Mouse (Mus musculus) gastrocnemius, postnatal 25 days (tissue): ENCODE results near the gene Acap1. TPM values are rescaled to one million over a fixed set of nuclear protein-coding genes. Genes with fewer than 3 reads are reported as not detected.

Source experiments
- DNase-seq: peaks from one replicate; pipeline ENCODE4 v3.0.0; 2022
- microRNA-seq, 2 experiments: library from miRNA; unstranded; fragments of <30 nt; microRNA quantifications; one replicate each; pipeline ENCODE4 v1.2.0; 2021; ENCODE audit warnings: borderline replicate concordance in 2 of 2
- total RNA-seq, 2 experiments: library from RNA; stranded (reverse); gene quantifications; 1 replicate in 1 of 2; 2 replicates in 1 of 2; pipeline ENCODE4 v1.2.3; 2021

Gene Acap1
- total RNA-seq, 2 experiments from 2014 or later, result 0.26 to 0.38 TPM

GRCm38 (mm10) chr11:69836703-69837576, 58.4 kb downstream of the Acap1 start:
- peak; percentile 58 for DNase-seq

DNA sequence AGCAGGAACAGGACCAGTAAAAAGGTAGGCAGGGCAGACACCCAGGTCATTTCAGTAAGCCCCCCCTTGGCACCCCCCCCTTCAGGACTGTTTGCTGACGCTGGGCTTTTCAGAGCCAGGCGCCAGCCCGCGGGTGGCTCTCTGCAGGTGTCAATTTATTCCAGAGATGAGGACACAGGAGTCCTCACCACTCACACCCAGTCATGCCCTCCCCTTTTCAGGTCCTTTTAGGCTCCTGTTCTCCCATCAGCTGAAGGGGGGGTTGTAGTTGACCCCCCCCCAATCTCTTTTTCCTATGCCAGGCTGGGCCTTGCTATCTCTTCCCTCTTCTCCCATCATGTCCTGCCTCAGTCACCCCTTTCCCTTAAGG, 59.4 kb downstream of the Acap1 start:
- no peak for DNase-seq

DNA sequence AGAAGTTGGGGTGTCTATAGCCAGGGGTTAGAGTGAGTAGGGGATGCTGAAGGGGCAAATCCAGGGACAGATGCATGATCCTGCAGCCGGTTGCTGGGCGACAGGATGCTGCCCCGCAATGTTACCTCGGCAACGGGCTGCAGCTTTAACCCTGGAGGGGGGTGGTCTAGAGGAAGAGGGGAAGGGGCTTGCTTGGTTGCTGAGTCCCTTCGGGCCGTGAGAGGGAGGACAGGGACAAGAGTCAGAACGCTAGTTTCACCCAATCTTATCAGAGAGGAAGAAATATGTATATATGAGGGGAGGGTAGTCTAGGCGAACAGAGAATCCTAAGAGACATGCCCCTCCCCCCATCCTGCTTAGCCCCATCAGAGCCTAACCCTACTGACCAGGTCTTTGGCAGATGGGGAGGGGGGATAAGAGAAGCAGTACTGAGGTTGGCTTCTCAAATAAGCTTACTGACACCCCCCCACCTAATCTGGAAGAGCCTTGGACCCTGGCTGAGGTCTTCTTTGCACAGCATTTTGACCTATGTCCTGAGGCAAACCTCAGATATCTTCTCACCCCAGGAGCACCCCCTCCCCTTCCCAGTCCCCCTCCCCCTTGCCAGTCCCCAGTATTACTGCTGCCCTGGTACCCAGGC, 59.9 kb downstream of the Acap1 start:
- DNase-seq, result no peak

- DNase-seq, result no peak
These were observed 61.3 kb downstream of the Acap1 start for GRCm38 (mm10) chr11:69834001-69834549.

DNA sequence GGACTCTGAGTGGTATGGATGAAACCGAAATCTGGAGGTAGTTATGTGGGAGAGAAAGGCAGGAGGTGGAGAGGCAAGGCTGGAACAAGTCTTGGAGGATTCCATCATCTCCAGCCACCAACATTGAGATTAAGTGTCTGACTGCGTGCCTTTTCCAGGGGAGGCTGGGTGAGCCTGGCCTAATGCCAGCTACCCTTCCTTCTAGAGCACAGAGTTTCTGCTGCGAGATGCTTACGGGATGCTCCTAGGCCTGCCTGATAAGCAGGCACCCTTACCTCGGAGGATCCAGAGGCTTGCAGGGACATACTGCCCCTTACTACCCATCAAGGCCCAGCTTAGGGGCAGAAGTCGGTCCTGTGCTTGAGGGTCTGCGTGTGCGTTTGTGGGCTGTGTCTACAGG, 61.8 kb downstream of the Acap1 start:
- DNase-seq, result no peak

Small RNA genes lying within 50 kb of the gene (microRNA-seq; reads per million reads assigned to microRNA genes)
- gene Mir6924, result 0 reads per million in 2 experiments

Other genes with a start within 250 kb of the Acap1 start
- gene Sox15, start 240.2 kb downstream of the Acap1 start, total RNA-seq, result not detected
- gene Mpdu1, start 232.9 kb downstream of the Acap1 start, total RNA-seq, result 10 to 100 TPM in 1 of 2 experiments, 1 to 10 TPM in 1; 6.6 to 10.0 TPM
- gene Cd68, start 229.4 kb downstream of the Acap1 start, total RNA-seq, result 1 to 10 TPM; 1.3 to 9.1 TPM
- gene Eif4a1, start 223.1 kb downstream of the Acap1 start, total RNA-seq, result 100 to 1,000 TPM in 1 of 2 experiments, 10 to 100 TPM in 1; 99.8 to 102 TPM
- 10 to 100 TPM; 19.1 to 23.5 TPM for gene Senp3, start 213.5 kb downstream of the Acap1 start, total RNA-seq
- gene Tnfsf13, start 209.8 kb downstream of the Acap1 start, total RNA-seq, result 1 to 10 TPM in 1 of 2 experiments, under 1 TPM in 1; 0.67 to 1.5 TPM
- 10 to 100 TPM in 1 of 2 experiments, 1 to 10 TPM in 1; 8.3 to 11.6 TPM for gene Tnfsf12, start 199.7 kb downstream of the Acap1 start, total RNA-seq
- 1 to 10 TPM in 1 of 2 experiments, under 1 TPM in 1; 0.87 to 2.1 TPM for gene Tnfsfm13, start 199.4 kb downstream of the Acap1 start, total RNA-seq
- gene Polr2a, start 136.9 kb downstream of the Acap1 start, total RNA-seq, result 10 to 100 TPM; 24.7 to 27.5 TPM
- not detected for gene Slc35g3, start 133.6 kb downstream of the Acap1 start, total RNA-seq
- 10 to 100 TPM; 23.0 to 28.1 TPM for gene Zbtb4, start 129.6 kb downstream of the Acap1 start, total RNA-seq
- 10 to 100 TPM; 36.2 to 53.1 TPM for gene Chrnb1, start 99.6 kb downstream of the Acap1 start, total RNA-seq
- 1 to 10 TPM; 6.3 to 6.7 TPM for gene Fgf11, start 93.7 kb downstream of the Acap1 start, total RNA-seq
- under 1 TPM; 0.18 to 0.35 TPM for gene Tmem102, start 89.9 kb downstream of the Acap1 start, total RNA-seq
- gene Gm39566, start 80.2 kb downstream of the Acap1 start, total RNA-seq, result not detected
- gene Spem2, start 77.1 kb downstream of the Acap1 start, total RNA-seq, result not detected
- gene Spem1, start 73.4 kb downstream of the Acap1 start, total RNA-seq, result not detected
- 1 to 10 TPM; 3.1 to 3.9 TPM for gene Nlgn2, start 57.8 kb downstream of the Acap1 start, total RNA-seq
- 100 to 1,000 TPM; 126 to 144 TPM for gene Tmem256, start 57.0 kb downstream of the Acap1 start, total RNA-seq
- 10 to 100 TPM; 10.8 to 13.7 TPM for gene Plscr3, start 49.2 kb downstream of the Acap1 start, total RNA-seq
- under 1 TPM in 1 of 2 experiments, not detected in 1; 0.11 TPM for gene Tnk1, start 36.8 kb downstream of the Acap1 start, total RNA-seq
- gene Tmem95, start 17.5 kb downstream of the Acap1 start, total RNA-seq, result not detected
- gene Kctd11, start 14.1 kb downstream of the Acap1 start, total RNA-seq, result 1 to 10 TPM; 1.7 to 2.2 TPM
- gene 2810408A11Rik, start 5.4 kb upstream of the Acap1 start, total RNA-seq, result not detected
- gene Neurl4, start 5.5 kb upstream of the Acap1 start, total RNA-seq, result 10 to 100 TPM; 25.4 to 26.0 TPM
- 10 to 100 TPM; 34.6 to 35.2 TPM for gene Gps2, start 18.3 kb upstream of the Acap1 start, total RNA-seq
- 100 to 1,000 TPM; 417 to 422 TPM for gene Eif5a, start 26.4 kb upstream of the Acap1 start, total RNA-seq
- gene Ybx2, start 40.3 kb upstream of the Acap1 start, total RNA-seq, result 10 to 100 TPM; 10.4 to 10.9 TPM
- 100 to 1,000 TPM; 306 to 340 TPM for gene Slc2a4, start 52.6 kb upstream of the Acap1 start, total RNA-seq
- gene Cldn7, start 69.2 kb upstream of the Acap1 start, total RNA-seq, result under 1 TPM in 1 of 2 experiments, not detected in 1; 0.91 TPM
- 100 to 1,000 TPM; 195 to 205 TPM for gene Ctdnep1, start 85.6 kb upstream of the Acap1 start, total RNA-seq
- gene Elp5, start 87.0 kb upstream of the Acap1 start, total RNA-seq, result 10 to 100 TPM; 37.0 to 44.2 TPM
- gene Gabarap, start 95.6 kb upstream of the Acap1 start, total RNA-seq, result 100 to 1,000 TPM; 148 to 170 TPM
- gene Phf23, start 100.2 kb upstream of the Acap1 start, total RNA-seq, result 10 to 100 TPM; 15.0 to 16.1 TPM
- 1 to 10 TPM; 3.7 to 4.1 TPM for gene Dvl2, start 105.1 kb upstream of the Acap1 start, total RNA-seq
- gene Acadvl, start 119.9 kb upstream of the Acap1 start, total RNA-seq, result 100 to 1,000 TPM; 342 to 380 TPM
- gene Dlg4, start 121.4 kb upstream of the Acap1 start, total RNA-seq, result 1 to 10 TPM; 5.6 to 6.9 TPM
- gene Asgr1, start 158.5 kb upstream of the Acap1 start, total RNA-seq, result not detected
- not detected for gene Asgr2, start 197.1 kb upstream of the Acap1 start, total RNA-seq
- 1 to 10 TPM; 2.5 to 3.6 TPM for gene Mgl2, start 234.8 kb upstream of the Acap1 start, total RNA-seq